Mouse (Mus musculus) adrenal gland, postnatal 14 days (tissue): ENCODE measurements at regions not wholly inside any gene's neighbourhood (a gene's known extent, or its start where the extent isn't known, plus 50 kb on each side); places are given as distances from the start of the nearest gene placed in this dataset.

Experiments
- DNase-seq: peaks from one replicate; pipeline ENCODE4 v3.0.0; 2021; ENCODE audit warnings: mixed read lengths

DNA sequence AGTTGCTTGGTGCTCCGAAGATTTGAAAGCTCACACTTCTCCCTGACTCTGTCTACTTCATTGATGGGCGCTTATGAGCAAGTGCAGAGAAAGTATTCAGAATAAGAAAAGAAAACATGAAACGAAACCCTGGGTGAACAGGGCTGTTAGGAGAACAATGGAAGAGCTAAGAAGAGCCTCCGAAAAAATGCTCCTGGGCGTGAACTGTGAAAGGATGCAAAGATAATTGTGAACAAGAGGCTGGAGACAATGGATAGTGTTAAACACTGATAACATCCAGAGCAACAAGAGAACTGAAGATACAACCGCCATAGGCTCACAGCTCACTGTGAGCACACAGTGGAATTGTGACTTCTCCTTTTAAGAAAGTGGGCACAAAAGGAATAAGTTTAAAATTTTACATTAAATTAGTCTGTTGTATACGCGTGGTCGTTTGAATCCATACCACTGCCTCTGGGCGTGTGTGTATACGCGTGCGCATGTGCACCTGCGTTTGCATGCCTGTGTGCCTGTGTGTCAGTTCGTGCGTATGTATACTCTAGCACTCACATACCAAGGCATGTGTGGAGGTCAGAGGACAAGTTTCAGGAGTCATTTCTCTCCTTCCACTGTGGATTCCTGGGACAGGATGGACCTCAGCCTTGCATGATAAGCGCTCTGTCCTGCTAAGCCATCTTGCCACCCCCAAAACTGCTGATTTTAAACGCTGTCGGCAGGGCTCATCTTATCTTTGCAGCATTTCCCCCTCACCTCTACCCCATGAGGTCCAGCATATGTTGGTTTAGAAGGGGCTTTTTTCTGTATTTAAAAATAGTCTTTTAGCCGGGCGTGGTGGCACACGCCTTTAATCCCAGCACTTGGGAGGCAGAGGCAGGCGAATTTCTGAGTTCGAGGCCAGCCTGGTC is 113.0 kb upstream of the 1700016C15Rik start:
- no peak for DNase-seq

- no peak for DNase-seq
Observed at GRCm38 (mm10) chr1:177620501-177621099, 109.0 kb upstream of the 1700016C15Rik start.

GRCm38 (mm10) chr1:177621854-177622590 is 107.6 kb upstream of the 1700016C15Rik start:
- no peak for DNase-seq

GRCm38 (mm10) chr1:177623304-177623726 is 106.3 kb upstream of the 1700016C15Rik start:
- peak; percentile 49 for DNase-seq

- no peak for DNase-seq
Observed at GRCm38 (mm10) chr1:177623735-177624134, 105.9 kb upstream of the 1700016C15Rik start.

- DNase-seq: no peak
Observed at GRCm38 (mm10) chr1:177627814-177628213, 101.8 kb upstream of the 1700016C15Rik start.

GRCm38 (mm10) chr1:177633966-177634602 is 95.5 kb upstream of the 1700016C15Rik start:
- no peak for DNase-seq

DNA sequence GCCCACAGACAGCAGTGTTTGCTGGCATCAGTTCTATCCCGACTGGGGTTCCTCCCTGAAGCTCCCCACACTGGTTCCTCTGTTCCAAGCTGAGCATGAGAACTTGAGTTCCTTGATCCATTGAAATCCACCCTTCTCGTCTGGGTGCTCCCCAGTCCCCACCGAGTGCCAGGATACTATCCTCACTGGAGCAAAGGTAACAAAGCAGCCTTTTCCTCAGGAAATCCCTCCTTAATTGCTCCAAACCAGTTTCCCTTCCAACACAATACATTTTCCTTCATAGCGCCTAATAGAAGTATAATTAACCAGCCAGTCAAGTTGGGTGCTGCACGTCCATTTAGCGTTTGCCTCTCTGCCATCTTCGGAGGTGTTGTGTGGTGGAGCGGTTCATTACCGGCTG is 92.6 kb upstream of the 1700016C15Rik start:
- DNase-seq: no peak

- no peak for DNase-seq
Observed at GRCm38 (mm10) chr1:177638381-177638780, 91.2 kb upstream of the 1700016C15Rik start.

GRCm38 (mm10) chr1:177639931-177640846 is 89.4 kb upstream of the 1700016C15Rik start:
- DNase-seq: no peak

DNA sequence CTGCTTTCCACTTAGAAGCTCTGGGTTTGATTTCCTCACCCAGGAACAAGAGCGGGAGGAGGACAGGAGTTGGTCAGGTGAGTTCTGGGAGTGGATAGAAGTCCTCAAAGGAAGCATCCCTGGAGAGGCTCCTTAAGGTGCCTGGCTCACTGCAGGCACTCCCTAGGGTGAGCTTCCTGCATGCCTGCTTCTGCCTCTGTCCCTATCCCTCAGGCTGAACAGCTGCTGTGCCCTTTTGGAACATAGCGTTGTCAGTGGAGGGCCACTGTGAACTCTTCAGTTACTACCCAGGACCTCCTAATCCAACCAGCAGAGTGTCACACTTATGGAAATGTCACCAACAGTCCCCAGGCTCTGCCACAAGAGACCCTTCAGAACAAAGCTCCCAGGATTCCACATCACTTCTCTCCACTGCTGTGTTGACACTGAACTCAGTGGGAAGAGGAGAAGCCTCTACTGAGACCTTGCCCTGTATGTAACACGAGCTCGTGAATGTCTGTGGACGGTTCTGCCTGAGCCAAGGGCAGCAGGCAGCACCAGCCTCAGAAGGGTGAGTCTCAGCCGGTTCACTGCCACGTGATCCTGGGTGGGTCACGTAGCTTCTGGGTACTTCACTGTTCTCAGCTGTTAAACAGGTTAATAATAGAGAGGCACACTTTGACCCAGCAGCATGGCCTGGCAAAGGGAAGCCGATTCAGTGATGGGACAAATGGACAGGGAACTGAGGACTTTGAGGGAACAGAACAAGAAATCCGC is 86.7 kb upstream of the 1700016C15Rik start:
- no peak for DNase-seq

- DNase-seq: no peak
Observed at GRCm38 (mm10) chr1:177643662-177644061, 86.0 kb upstream of the 1700016C15Rik start.

DNA sequence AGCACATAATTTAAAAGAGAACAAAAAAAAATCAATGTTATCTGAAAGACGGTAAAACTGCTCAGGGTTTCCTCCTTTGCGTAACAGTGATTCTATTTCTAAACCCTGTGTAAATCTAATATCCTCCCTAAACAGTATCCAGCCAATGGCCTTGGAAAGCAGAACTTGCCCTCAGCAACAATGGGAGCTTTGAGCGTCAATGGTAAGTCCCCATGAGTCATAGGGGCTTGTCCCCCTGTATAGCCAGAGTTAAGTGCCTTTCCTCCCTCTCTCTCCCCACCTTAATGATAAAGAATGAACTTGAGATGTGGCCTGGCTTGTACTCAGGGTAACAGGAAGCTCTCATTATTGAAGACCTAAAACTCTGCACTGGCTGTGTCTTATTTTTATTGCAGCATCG is 85.4 kb upstream of the 1700016C15Rik start:
- no peak for DNase-seq

DNA sequence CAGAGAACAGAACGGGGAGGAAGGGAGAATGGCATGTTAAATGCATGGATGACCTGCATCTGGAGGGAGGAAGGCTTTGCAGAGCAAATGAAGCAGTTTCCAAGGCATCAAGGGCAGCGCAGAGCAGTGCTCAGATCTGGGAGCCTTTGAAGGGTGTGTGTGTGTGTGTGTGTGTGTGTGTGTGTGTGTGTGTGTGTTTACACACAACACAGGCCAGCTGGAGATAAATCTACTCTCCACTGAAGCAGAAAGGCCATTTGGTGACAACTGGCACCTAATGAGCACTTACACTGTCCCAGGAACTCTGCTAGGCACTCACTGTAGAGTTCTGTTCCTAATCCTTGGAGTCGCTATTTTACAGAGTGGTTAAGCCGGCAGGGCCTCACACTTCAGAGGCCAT is 84.3 kb upstream of the 1700016C15Rik start:
- DNase-seq: no peak

DNA sequence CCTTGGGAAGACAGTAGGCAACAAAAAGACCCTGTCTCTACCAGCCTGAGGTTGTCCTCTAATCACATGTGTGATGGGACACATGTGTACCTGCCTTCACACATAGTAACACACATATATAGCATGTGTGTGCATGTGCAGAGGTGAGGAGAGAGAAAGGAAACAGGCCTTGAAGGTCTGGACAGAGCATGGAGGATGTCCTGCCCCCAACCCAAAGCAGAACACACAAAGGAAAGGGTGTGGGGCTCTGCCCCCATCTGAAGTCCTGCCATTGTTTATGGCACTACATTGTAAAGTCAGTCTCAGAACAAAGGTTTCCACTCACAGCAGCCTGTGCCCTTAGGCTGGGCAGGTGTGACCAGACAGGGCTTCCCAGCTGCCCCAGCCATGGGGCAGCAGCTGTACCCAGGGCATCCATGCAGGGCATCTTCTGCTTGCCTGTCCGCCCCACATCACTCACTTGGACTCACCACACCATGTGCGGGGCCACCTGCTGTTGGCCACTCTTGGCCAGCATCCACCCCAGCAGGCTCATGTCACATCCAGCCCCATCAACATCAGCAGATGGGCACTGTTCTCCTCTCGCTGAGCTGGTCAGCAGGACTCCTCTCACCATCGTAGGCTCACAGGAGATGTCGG is 83.6 kb upstream of the 1700016C15Rik start:
- no peak for DNase-seq

GRCm38 (mm10) chr1:177647876-177648275 is 81.7 kb upstream of the 1700016C15Rik start:
- DNase-seq: no peak

- peak; percentile 36 for DNase-seq
Observed at GRCm38 (mm10) chr1:177648974-177649373, 80.6 kb upstream of the 1700016C15Rik start.

DNA sequence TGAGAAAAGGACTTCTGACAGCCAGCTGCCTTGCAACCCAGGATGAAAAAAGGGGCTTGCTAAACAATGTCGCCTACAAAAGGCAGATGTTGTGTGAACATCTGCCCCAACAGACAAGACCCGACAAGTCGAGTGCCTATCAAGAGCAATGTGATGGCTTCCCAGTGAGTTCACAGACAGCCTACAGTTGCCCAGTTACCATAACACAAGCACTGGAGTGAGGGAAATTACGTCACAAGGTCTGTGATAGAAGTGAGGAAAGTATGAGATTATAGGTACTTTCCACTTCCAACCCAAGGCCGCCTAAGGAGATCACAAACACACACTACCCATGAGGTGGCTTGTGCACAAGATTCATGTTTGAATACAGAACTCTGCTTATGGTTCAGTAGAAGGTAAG is 78.4 kb upstream of the 1700016C15Rik start:
- no peak for DNase-seq

DNA sequence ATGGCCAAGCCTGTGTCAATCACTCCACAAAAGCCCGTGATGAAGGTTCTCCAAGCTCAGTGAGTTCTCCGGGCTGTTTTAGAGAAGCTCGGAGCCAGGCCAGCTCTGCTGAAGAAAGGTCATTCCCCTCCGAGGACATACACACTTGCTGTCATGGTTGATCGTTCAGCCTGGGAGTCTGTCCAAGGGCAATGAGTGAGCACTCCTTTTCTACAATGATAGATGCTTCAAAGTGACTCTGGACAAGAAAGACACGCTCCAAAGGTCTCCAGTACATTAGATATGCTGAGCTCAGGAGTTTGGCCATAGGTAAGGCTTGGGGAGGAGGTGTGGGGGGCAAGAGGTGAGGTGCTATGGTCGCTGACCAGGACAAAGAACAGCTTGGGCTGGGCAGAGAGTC is 66.5 kb upstream of the 1700016C15Rik start:
- peak; percentile 61 for DNase-seq
